In the genomic region with DNA sequence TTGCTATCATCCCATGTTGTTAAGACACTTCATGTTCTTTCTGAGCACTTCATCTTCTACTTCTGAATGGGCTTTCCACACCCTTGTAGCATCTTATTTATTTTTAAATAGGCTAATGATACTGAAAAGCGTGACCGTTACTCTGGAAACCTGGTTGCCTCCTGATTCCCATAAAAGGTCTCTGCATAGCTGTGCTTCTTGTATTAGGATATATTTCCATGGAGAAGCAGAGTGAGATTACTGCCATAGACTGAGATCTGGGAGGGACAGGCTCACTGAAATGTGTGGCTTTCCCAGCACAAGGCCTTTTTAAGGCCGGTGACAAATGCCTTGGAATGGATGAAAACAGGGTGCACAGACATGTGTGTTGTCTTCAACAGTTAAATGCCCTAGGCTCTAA, we compare ENCODE assay signal across 15 mouse cellular contexts.
"Had no signal": no experiment of that assay in that cellular context is flagged by ENCODE, and none has a peak within 500 bp of the region (broad histone marks: within the 10 kb centered on the region; RNA-seq: fewer than 3 reads in every experiment).

No protein-coding gene starts in this region.

- H3K4me1 ChIP-seq: limb, embryonic 10.5 days; liver, embryonic 15.5 days; neural tube, embryonic 15.5 days had no signal

- H3K4me3 ChIP-seq: left cerebral cortex, adult 2 months; limb, embryonic 10.5 days; liver, embryonic 15.5 days; myocyte; neural tube, embryonic 15.5 days had no signal

- H3K27ac ChIP-seq: left cerebral cortex, adult 2 months; limb, embryonic 10.5 days; liver, embryonic 15.5 days; neural tube, embryonic 15.5 days had no signal

- ATAC-seq: intestine, postnatal 0 days had no signal

- DNase-seq: kidney, adult 8-10 months; kidney, postnatal 25 days; lung, embryonic 14.5 days; lung, postnatal 10 days; lung, postnatal 4 days; spleen, adult 18-20 months; thymus, adult 18-20 months; thymus, postnatal 14 days had no signal

- H3K9ac ChIP-seq: liver, embryonic 15.5 days; lung, embryonic 14.5 days; neural tube, embryonic 15.5 days had no signal

- H3K27me3 ChIP-seq: liver, embryonic 15.5 days; neural tube, embryonic 15.5 days had no signal

- H3K36me3 ChIP-seq: limb, embryonic 10.5 days; liver, embryonic 15.5 days; neural tube, embryonic 15.5 days had no signal

- H3K9me3 ChIP-seq: limb, embryonic 10.5 days; liver, embryonic 15.5 days; neural tube, embryonic 15.5 days had no signal

- H3K4me2 ChIP-seq: liver, embryonic 11.5 days; liver, embryonic 15.5 days; lung, embryonic 14.5 days; neural tube, embryonic 15.5 days had no signal
